Mouse (Mus musculus) limb, embryonic 11.5 days (tissue): ENCODE results near the gene Cnot11. TPM values are rescaled to one million over a fixed set of nuclear protein-coding genes. Genes with fewer than 3 reads are reported as not detected.

Experiments used
- ATAC-seq: fragments of 200-750 bp; cut with Nextera tagmentation; 2 replicates; pipeline ENCODE4 v1.8.0; 2017; ENCODE audit warnings: low read depth; ENCODE audit not compliant: insufficient number of reproducible peaks, low FRiP score, low TSS enrichment
- DNase-seq: peaks from one replicate; pipeline ENCODE4 v3.0.0-alpha.2; 2015; ENCODE audit warnings: low spot score
- H3K27ac ChIP-seq: fragments of 300-500 bp; sonication (generic); replicated peaks from 2 replicates; pipeline ENCODE4 v1.5.1; 2014; ENCODE audit warnings: low read depth, mild to moderate bottlenecking, low read length
- H3K27me3 ChIP-seq: fragments of 300-500 bp; sonication (generic); 2 replicates; pipeline ENCODE4 v1.6.1; 2014; ENCODE audit warnings: mild to moderate bottlenecking, low read length, mixed read lengths; ENCODE audit not compliant: control insufficient read depth, insufficient read depth
- H3K36me3 ChIP-seq: fragments of 300-500 bp; sonication (generic); 2 replicates; pipeline ENCODE4 v1.6.1; 2014; ENCODE audit warnings: mild to moderate bottlenecking, low read length, moderate library complexity, mixed read lengths; ENCODE audit not compliant: control insufficient read depth, insufficient read depth
- H3K4me1 ChIP-seq: fragments of 300-500 bp; sonication (generic); 2 replicates; pipeline ENCODE4 v1.6.1; 2014; ENCODE audit warnings: low read length, mixed read lengths; ENCODE audit not compliant: control insufficient read depth, insufficient read depth
- H3K4me2 ChIP-seq: fragments of 300-500 bp; sonication (generic); 2 replicates; pipeline ENCODE4 v1.6.1; 2014; ENCODE audit warnings: low read depth, mild to moderate bottlenecking, moderate library complexity; ENCODE audit not compliant: severe bottlenecking
- H3K4me3 ChIP-seq: fragments of 300-500 bp; sonication (generic); 2 replicates; pipeline ENCODE4 v1.5.1; 2014; ENCODE audit warnings: low read depth, low read length
- H3K9ac ChIP-seq: fragments of 300-500 bp; sonication (generic); 2 replicates; pipeline ENCODE4 v1.6.1; 2014; ENCODE audit warnings: mild to moderate bottlenecking, low read length
- H3K9me3 ChIP-seq: fragments of 300-500 bp; sonication (generic); 2 replicates; pipeline ENCODE4 v1.6.1; 2016; ENCODE audit warnings: low read length; ENCODE audit not compliant: control insufficient read depth
- WGBS: fragments of 180-500 bp; shearing (Covaris S2); extraction: QIAGEN DNeasy Blood & Tissue Kit; methylation state at CpG from one replicate; pipeline ENCODE4 v1.1.7; 2014; 5-methylcytosine and 5-hydroxymethylcytosine counted together
- polyA plus RNA-seq: library from polyadenylated mRNA; unstranded; fragments of >200 nt; fragmentation: Nextera tagmentation; extraction: Ambion mirVana; gene quantifications from 2 replicates; pipeline ENCODE4 v1.2.1, GENCODE M21; 2014

The Cnot11 gene
- polyA plus RNA-seq, 1 experiment from 2014 or later, result 31.4 TPM

GRCm38 (mm10) chr1:39593836-39594235 is 59.0 kb downstream of the Cnot11 start:
- H3K27ac ChIP-seq, result no peak overlapping the region
- DNase-seq (no peak), ATAC-seq (no peak)
- H3K4me2 ChIP-seq, result no peak overlapping the region
- no peaks in the 10 kb centered on the region for H3K4me1 ChIP-seq
- no peaks in the 10 kb centered on the region for H3K36me3 ChIP-seq
- no peak overlapping the region for H3K4me3 ChIP-seq
- WGBS, result 57% methylated on average over 10 of the region's 10 CpGs
- H3K27me3 ChIP-seq, result no peaks in the 10 kb centered on the region
- H3K9me3 ChIP-seq, result no peaks in the 10 kb centered on the region
- no peak overlapping the region for H3K9ac ChIP-seq

Other genes with a start within 250 kb of the Cnot11 start
- gene Rpl31, start 167.2 kb upstream of the Cnot11 start, polyA plus RNA-seq, result 585 and 598 TPM in 2 replicates
- gene Tbc1d8, start 56.2 kb upstream of the Cnot11 start, polyA plus RNA-seq, result 5.0 and 5.3 TPM in 2 replicates
- 26.2 and 32.4 TPM in 2 replicates for gene Rnf149, start 42.4 kb downstream of the Cnot11 start, polyA plus RNA-seq
- gene Creg2, start 116.5 kb downstream of the Cnot11 start, polyA plus RNA-seq, result 0.10 TPM in 1 of 2 replicates, not detected in the other
- gene Rfx8, start 186.0 kb downstream of the Cnot11 start, polyA plus RNA-seq, result 0.30 and 0.96 TPM in 2 replicates